ENCODE assay signal across 26 mouse cellular contexts in the genomic region with DNA sequence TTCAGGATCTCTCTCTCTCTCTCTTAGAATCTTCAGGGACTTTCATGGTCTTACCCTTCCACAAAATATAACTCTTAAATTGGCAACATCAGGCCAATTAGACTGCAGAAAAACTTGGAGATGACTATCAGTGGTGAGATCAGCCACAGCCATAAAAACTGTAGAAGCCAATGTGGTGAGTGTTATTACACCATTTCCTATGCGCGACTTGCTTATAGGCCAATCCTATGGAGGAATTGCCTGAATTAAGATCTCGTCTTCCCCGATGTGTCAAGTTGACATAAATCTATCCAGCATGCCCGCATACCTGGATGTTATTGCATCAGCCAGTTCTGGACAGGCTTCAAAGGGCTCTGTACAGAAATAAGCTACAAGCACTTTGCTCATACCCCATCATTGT. TPM values are rescaled to one million over a fixed set of nuclear protein-coding genes. Genes with fewer than 3 reads are reported as not detected.
DNase-seq lines count a peak whose midpoint lies in the region; ATAC-seq and TF ChIP-seq lines count a peak whose summit lies in the region.
"Had no signal": no experiment of that assay in that cellular context is flagged by ENCODE, and none has a peak within 500 bp of the region (broad histone marks: within the 10 kb centered on the region; RNA-seq: fewer than 3 reads in every experiment).

No protein-coding gene starts in this region.

- no peak for TF ChIP-seq CTCF in CH12.LX (conservative IDR thresholded peaks at IDR 0.05 in 1 of 2, IDR thresholded peaks at IDR 0.05 in 1 of 2; ENCODE audit: low read depth in 2 of 2, low read length in 2 of 2)

- no peaks in the 10 kb centered on the region for H3K9me3 ChIP-seq in intestine, embryonic 14.5 days (ENCODE audit: control insufficient read depth, low read length)
- H3K9me3 ChIP-seq in intestine, embryonic 16.5 days (ENCODE audit: control insufficient read depth, low read length) = no peaks in the 10 kb centered on the region
- peaks cover 13% of the 10 kb centered on the region for H3K9me3 ChIP-seq in CH12.LX (replicated peaks; ENCODE audit: low read length)
- H3K9me3 ChIP-seq: embryonic facial prominence, embryonic 10.5 days; embryonic facial prominence, embryonic 13.5 days; heart, embryonic 10.5 days; hindbrain, embryonic 15.5 days; intestine, embryonic 15.5 days had no signal

- no peak for TF ChIP-seq POLR2A in CH12.LX (IDR thresholded peaks at IDR 0.05; ENCODE audit: low read depth, low read length)

- TF ChIP-seq RAD21 in CH12.LX (IDR thresholded peaks at IDR 0.05; ENCODE audit: low read depth, low read length) = no peak

- 85% methylated on average over 5 of the region's 5 CpGs for WGBS in intestine, embryonic 14.5 days
- 88% methylated on average over 5 of the region's 5 CpGs for WGBS in intestine, embryonic 16.5 days

- dilution Hi-C loops in CH12.LX (cut with MboI; ENCODE audit: extremely low pct_ligation_motif_present, extremely low pct_unique_long_range_greater_than_20kb, low sequenced_read_pairs) = no loop called here

- no peak overlapping the region for H3K27ac ChIP-seq in intestine, embryonic 14.5 days (ENCODE audit: low read depth)
- H3K27ac ChIP-seq in intestine, embryonic 16.5 days (ENCODE audit: low read length) = no peak overlapping the region
- H3K27ac ChIP-seq in CH12.LX (ENCODE audit: insufficient read depth, low read depth) = peak overlapping the region; percentile 29; the same call in 1 of the 2 replicates
- H3K27ac ChIP-seq: embryonic facial prominence, embryonic 10.5 days; embryonic facial prominence, embryonic 13.5 days; gastrocnemius, adult 2 months; heart, adult 2 months; heart, embryonic 10.5 days; hindbrain, embryonic 12.5 days; hindbrain, embryonic 15.5 days; intestine, embryonic 15.5 days had no signal

- DNase-seq in intestine, embryonic 14.5 days (ENCODE audit: low spot score) = peak; percentile 29
- DNase-seq in CH12.LX (ENCODE audit: extremely low read depth) = no peak
- no peak for DNase-seq in thymus, postnatal 25 days
- DNase-seq: adrenal gland, adult 8-10 months; adrenal gland, postnatal 25 days; cerebellum, adult 11-12 months; cerebellum, adult 8-10 months; cerebellum, postnatal 10 days; embryo, embryonic 11 days; forebrain, postnatal 0 days; gastrocnemius, adult 2 months; gastrocnemius, postnatal 14 days; heart, adult 2 months; kidney, adult 18-20 months had no signal

- H3K9ac ChIP-seq in intestine, embryonic 14.5 days (ENCODE audit: low read length) = no peak overlapping the region
- no peak overlapping the region for H3K9ac ChIP-seq in intestine, embryonic 16.5 days (ENCODE audit: low read depth, low read length)
- no peak overlapping the region for H3K9ac ChIP-seq in CH12.LX (ENCODE audit: insufficient read depth, low read depth)
- H3K9ac ChIP-seq: embryonic facial prominence, embryonic 13.5 days; forebrain, postnatal 0 days; hindbrain, embryonic 12.5 days; hindbrain, embryonic 15.5 days; intestine, embryonic 15.5 days had no signal

- no peaks in the 10 kb centered on the region for H3K27me3 ChIP-seq in intestine, embryonic 14.5 days (replicated peaks; ENCODE audit: control insufficient read depth, insufficient read depth, low read length)
- no peaks in the 10 kb centered on the region for H3K27me3 ChIP-seq in intestine, embryonic 16.5 days (replicated peaks; ENCODE audit: control insufficient read depth, insufficient read depth, low read length)
- no peaks in the 10 kb centered on the region for H3K27me3 ChIP-seq in CH12.LX (replicated peaks)
- H3K27me3 ChIP-seq: embryonic facial prominence, embryonic 13.5 days; hindbrain, embryonic 12.5 days; hindbrain, embryonic 15.5 days; intestine, embryonic 15.5 days had no signal

- no peaks in the 10 kb centered on the region for H3K4me1 ChIP-seq in intestine, embryonic 14.5 days (replicated peaks; ENCODE audit: control insufficient read depth, insufficient read depth, low read length)
- H3K4me1 ChIP-seq in intestine, embryonic 16.5 days (ENCODE audit: control insufficient read depth, insufficient read depth, low read length) = no peaks in the 10 kb centered on the region
- H3K4me1 ChIP-seq in CH12.LX (ENCODE audit: control insufficient read depth in 1 of 2, insufficient read depth in 2 of 2) = peaks cover 16 to 47% of the 10 kb centered on the region in 2 experiments
- H3K4me1 ChIP-seq: embryonic facial prominence, embryonic 13.5 days; hindbrain, embryonic 12.5 days; hindbrain, embryonic 15.5 days; intestine, embryonic 15.5 days had no signal

- H3K4me3 ChIP-seq in intestine, embryonic 14.5 days (ENCODE audit: low read depth, low read length) = no peak overlapping the region
- H3K4me3 ChIP-seq in intestine, embryonic 16.5 days (ENCODE audit: low read length) = no peak overlapping the region
- H3K4me3 ChIP-seq in CH12.LX (replicated peaks in 1 of 3; ENCODE audit: low read depth in 2 of 3, low read length in 2 of 3, poor library complexity in 1 of 3) = no peak overlapping the region
- H3K4me3 ChIP-seq: embryonic facial prominence, embryonic 10.5 days; embryonic facial prominence, embryonic 13.5 days; erythroblast, embryonic 14.5 days; gastrocnemius, adult 2 months; heart, adult 2 months; heart, embryonic 10.5 days; hindbrain, embryonic 12.5 days; hindbrain, embryonic 15.5 days; intestine, embryonic 15.5 days had no signal

- H3K36me3 ChIP-seq in intestine, embryonic 14.5 days (ENCODE audit: control insufficient read depth, insufficient read depth, low read length) = no peaks in the 10 kb centered on the region
- no peaks in the 10 kb centered on the region for H3K36me3 ChIP-seq in intestine, embryonic 16.5 days (ENCODE audit: control insufficient read depth, insufficient read depth, low read length)
- no peaks in the 10 kb centered on the region for H3K36me3 ChIP-seq in CH12.LX (replicated peaks in 1 of 2; ENCODE audit: control insufficient read depth in 1 of 2, insufficient read depth in 1 of 2, low read length in 1 of 2)
- H3K36me3 ChIP-seq: embryonic facial prominence, embryonic 10.5 days; embryonic facial prominence, embryonic 13.5 days; heart, embryonic 10.5 days; hindbrain, embryonic 12.5 days; hindbrain, embryonic 15.5 days; intestine, embryonic 15.5 days had no signal

- H3K4me2 ChIP-seq in intestine, embryonic 14.5 days (ENCODE audit: low read length) = no peak overlapping the region
- H3K4me2 ChIP-seq in intestine, embryonic 16.5 days (ENCODE audit: low read depth, low read length) = no peak overlapping the region
- no peak overlapping the region for H3K4me2 ChIP-seq in CH12.LX (ENCODE audit: insufficient read depth, low read depth, poor library complexity, severe bottlenecking)
- H3K4me2 ChIP-seq: embryonic facial prominence, embryonic 13.5 days; hindbrain, embryonic 12.5 days; hindbrain, embryonic 15.5 days; intestine, embryonic 15.5 days had no signal

- H3K79me2 ChIP-seq in CH12.LX (replicated peaks; ENCODE audit: control insufficient read depth, extremely low read depth, insufficient read depth, poor library complexity, severe bottlenecking) = no peaks in the 10 kb centered on the region

- TF ChIP-seq EP300 in CH12.LX (IDR thresholded peaks at IDR 0.05; ENCODE audit: low read length) = no peak

- in situ Hi-C loops in CH12.LX (cut with MboI; ENCODE audit: low pct_ligation_motif_present, low pct_unique_long_range_greater_than_20kb, low sequenced_read_pairs) = no loop called here

- no peak for ATAC-seq in intestine, embryonic 14.5 days (replicated peaks; ENCODE audit: low FRiP score, low TSS enrichment, low read depth)
- no peak for ATAC-seq in intestine, embryonic 16.5 days
- peak; percentile 69 for ATAC-seq in granulocyte monocyte progenitor cell, adult 5-6 weeks (replicated peaks; ENCODE audit: poor library complexity, severe bottlenecking)
- no peak for ATAC-seq in erythroid progenitor cell, adult 5-6 weeks (replicated peaks; ENCODE audit: low FRiP score, poor library complexity, severe bottlenecking)
- ATAC-seq: activated CD4-positive, CD25-positive, alpha-beta regulatory T cell, adult 4 months; forebrain, embryonic 14.5 days; forebrain, postnatal 0 days had no signal

TF ChIP-seq in CH12.LX, 34 proteins besides CTCF, POLR2A, EP300 and RAD21:
- TF ChIP-seq NELFE (IDR thresholded peaks at IDR 0.05; ENCODE audit: low read depth, low read length) (no peak), MEF2A (IDR thresholded peaks at IDR 0.05; ENCODE audit: borderline replicate concordance, low read depth, low read length) (no peak)

RNA-seq across cellular contexts. Expression of gene Abcd3, which starts 28.2 kb away (rescaled TPM):
- 56.8 and 61.7 TPM in 2 replicates for polyA plus RNA-seq in intestine, embryonic 14.5 days (2014; fragmentation: Nextera tagmentation; extraction: Ambion mirVana)
- 63.1 and 66.5 TPM in 2 replicates for polyA plus RNA-seq in intestine, embryonic 16.5 days (2015; fragmentation: Nextera tagmentation; extraction: Ambion mirVana)
- total RNA-seq in CH12.LX (2012; rRNA removed) = 52.3 and 65.9 TPM in 2 replicates
- total RNA-seq in CH12.LX (2014; rRNA removed) = 53.5 and 56.5 TPM in 2 replicates
- polyA plus RNA-seq in CH12.LX (2012; ENCODE audit: insufficient read length, low read depth) = 53.8 and 54.1 TPM in 2 replicates
- 30.1 and 30.9 TPM in 2 replicates for total RNA-seq in granulocyte monocyte progenitor cell, adult 5-6 weeks (2014; fragmentation: Nextera tagmentation)
- total RNA-seq in granulocyte monocyte progenitor cell, adult 5-6 weeks (2017) = 31.8 and 38.6 TPM in 2 replicates
- total RNA-seq in erythroid progenitor cell, adult 5-6 weeks (2015; ENCODE audit: low replicate concordance) = 7.6 and 10.9 TPM in 2 replicates
- total RNA-seq in erythroid progenitor cell, adult 5-6 weeks (2017; ENCODE audit: low replicate concordance) = 4.9 and 8.5 TPM in 2 replicates
